Mouse (Mus musculus): Measurements from ENCODE around the gene Asb18. TPM values are rescaled to one million over a fixed set of nuclear protein-coding genes. Genes with fewer than 3 reads are reported as not detected.

Asb18 gene
- polyA plus RNA-seq (2014; fragmentation: Nextera tagmentation; extraction: Ambion mirVana), result 0.26 and 0.52 TPM in 2 replicates

GRCm38 (mm10) chr1:90014446-90014845, at the start of gene Asb18:
Gene Asb18, minus strand, starts transcription at chr1:90014666.
- Histone ChIP-seq H3K4me1 (ENCODE audit: control insufficient read depth, insufficient read depth, low read length) (no peaks in the 10 kb centered on the region), H3K4me3 (ENCODE audit: low read depth, low read length) (no peak within 1 kb of the TSS), H3K36me3 (ENCODE audit: control insufficient read depth, insufficient read depth, low read length) (no peaks in the 10 kb centered on the region), H3K27ac (ENCODE audit: low read depth, low read length) (peak within 1 kb of the TSS; percentile 50; the same call in 1 of the 2 replicates), H3K27me3 (ENCODE audit: control insufficient read depth, insufficient read depth, low read length) (no peaks in the 10 kb centered on the region), H3K9ac (ENCODE audit: low read depth, low read length) (no peak within 1 kb of the TSS), H3K9me3 (replicated peaks; ENCODE audit: control insufficient read depth, low read length) (no peaks in the 10 kb centered on the region), H3K4me2 (no peak within 1 kb of the TSS)
- no peak; the same call in 1 of the 2 replicates for ATAC-seq (replicated peaks; ENCODE audit: insufficient number of reproducible peaks, low FRiP score, low TSS enrichment)
- WGBS (ENCODE audit: insufficient replicate concordance), result 39% methylated on average over 5 of the region's 5 CpGs

GRCm38 (mm10) chr1:90060599-90060998, 46.1 kb upstream of the Asb18 start:
- Histone ChIP-seq H3K9ac (ENCODE audit: low read depth, low read length) (no peak overlapping the region), H3K4me1 (ENCODE audit: control insufficient read depth, insufficient read depth, low read length) (no peaks in the 10 kb centered on the region), H3K4me3 (ENCODE audit: low read depth, low read length) (no peak overlapping the region), H3K27ac (ENCODE audit: low read depth, low read length) (no peak overlapping the region), H3K9me3 (replicated peaks; ENCODE audit: control insufficient read depth, low read length) (no peaks in the 10 kb centered on the region), H3K4me2 (no peak overlapping the region), H3K27me3 (ENCODE audit: control insufficient read depth, insufficient read depth, low read length) (no peaks in the 10 kb centered on the region; the same call in 1 of the 2 replicates), H3K36me3 (ENCODE audit: control insufficient read depth, insufficient read depth, low read length) (no peaks in the 10 kb centered on the region)
- no peak for ATAC-seq (replicated peaks; ENCODE audit: insufficient number of reproducible peaks, low FRiP score, low TSS enrichment)
- 26% methylated on average over 7 of the region's 7 CpGs for WGBS (ENCODE audit: insufficient replicate concordance)

- Histone ChIP-seq H3K4me2 (no peak overlapping the region), H3K9ac (ENCODE audit: low read depth, low read length) (no peak overlapping the region), H3K27me3 (ENCODE audit: control insufficient read depth, insufficient read depth, low read length) (no peaks in the 10 kb centered on the region; the same call in 1 of the 2 replicates), H3K9me3 (replicated peaks; ENCODE audit: control insufficient read depth, low read length) (no peaks in the 10 kb centered on the region), H3K36me3 (ENCODE audit: control insufficient read depth, insufficient read depth, low read length) (no peaks in the 10 kb centered on the region), H3K27ac (ENCODE audit: low read depth, low read length) (no peak overlapping the region), H3K4me1 (ENCODE audit: control insufficient read depth, insufficient read depth, low read length) (no peaks in the 10 kb centered on the region), H3K4me3 (ENCODE audit: low read depth, low read length) (no peak overlapping the region)
- 50% methylated on average over 3 of the region's 3 CpGs for WGBS (ENCODE audit: insufficient replicate concordance)
- ATAC-seq (replicated peaks; ENCODE audit: insufficient number of reproducible peaks, low FRiP score, low TSS enrichment), result no peak
Observed at GRCm38 (mm10) chr1:90060054-90060453, 45.6 kb upstream of the Asb18 start.

- Histone ChIP-seq H3K9ac (ENCODE audit: low read depth, low read length) (no peak overlapping the region), H3K36me3 (ENCODE audit: control insufficient read depth, insufficient read depth, low read length) (no peaks in the 10 kb centered on the region), H3K27me3 (ENCODE audit: control insufficient read depth, insufficient read depth, low read length) (no peaks in the 10 kb centered on the region; the same call in 1 of the 2 replicates), H3K4me2 (no peak overlapping the region), H3K27ac (ENCODE audit: low read depth, low read length) (no peak overlapping the region), H3K9me3 (replicated peaks; ENCODE audit: control insufficient read depth, low read length) (no peaks in the 10 kb centered on the region), H3K4me3 (ENCODE audit: low read depth, low read length) (no peak overlapping the region), H3K4me1 (ENCODE audit: control insufficient read depth, insufficient read depth, low read length) (no peaks in the 10 kb centered on the region)
- WGBS (ENCODE audit: insufficient replicate concordance), result 78% methylated on average over 4 of the region's 4 CpGs
- ATAC-seq (replicated peaks; ENCODE audit: insufficient number of reproducible peaks, low FRiP score, low TSS enrichment), result no peak
Observed at GRCm38 (mm10) chr1:90054991-90055390, 40.5 kb upstream of the Asb18 start.

- Histone ChIP-seq H3K4me2 (no peak overlapping the region), H3K27ac (ENCODE audit: low read depth, low read length) (no peak overlapping the region), H3K27me3 (ENCODE audit: control insufficient read depth, insufficient read depth, low read length) (no peaks in the 10 kb centered on the region), H3K9me3 (replicated peaks; ENCODE audit: control insufficient read depth, low read length) (no peaks in the 10 kb centered on the region), H3K4me1 (ENCODE audit: control insufficient read depth, insufficient read depth, low read length) (no peaks in the 10 kb centered on the region), H3K9ac (ENCODE audit: low read depth, low read length) (no peak overlapping the region), H3K36me3 (ENCODE audit: control insufficient read depth, insufficient read depth, low read length) (no peaks in the 10 kb centered on the region), H3K4me3 (ENCODE audit: low read depth, low read length) (no peak overlapping the region)
- WGBS (ENCODE audit: insufficient replicate concordance), result 30% methylated on average over 5 of the region's 5 CpGs
- ATAC-seq (replicated peaks; ENCODE audit: insufficient number of reproducible peaks, low FRiP score, low TSS enrichment), result no peak
Observed at GRCm38 (mm10) chr1:90051347-90051746, 36.9 kb upstream of the Asb18 start.

- 48% methylated on average over 20 of the region's 20 CpGs for WGBS (ENCODE audit: insufficient replicate concordance)
- ATAC-seq (replicated peaks; ENCODE audit: insufficient number of reproducible peaks, low FRiP score, low TSS enrichment), result no peak
- H3K9me3 ChIP-seq (replicated peaks; ENCODE audit: control insufficient read depth, low read length), result no peaks in the 10 kb centered on the region
- H3K36me3 ChIP-seq (ENCODE audit: control insufficient read depth, insufficient read depth, low read length), result no peaks in the 10 kb centered on the region
- no peaks in the 10 kb centered on the region for H3K4me1 ChIP-seq (ENCODE audit: control insufficient read depth, insufficient read depth, low read length)
- H3K27ac ChIP-seq (ENCODE audit: low read depth, low read length), result no peak overlapping the region
- H3K9ac ChIP-seq (ENCODE audit: low read depth, low read length), result no peak overlapping the region
- H3K4me3 ChIP-seq (ENCODE audit: low read depth, low read length), result no peak overlapping the region
- H3K27me3 ChIP-seq (ENCODE audit: control insufficient read depth, insufficient read depth, low read length), result no peaks in the 10 kb centered on the region
- no peak overlapping the region for H3K4me2 ChIP-seq
Observed at GRCm38 (mm10) chr1:90050046-90050739, 35.7 kb upstream of the Asb18 start.

- 61% methylated on average over 2 of the region's 2 CpGs for WGBS (ENCODE audit: insufficient replicate concordance)
Observed at GRCm38 (mm10) chr1:90028305-90028704, 13.8 kb upstream of the Asb18 start.

GRCm38 (mm10) chr1:90026945-90027344, 12.5 kb upstream of the Asb18 start:
- H3K4me3 ChIP-seq (ENCODE audit: low read depth, low read length), result no peak overlapping the region
- 24% methylated on average over 3 of the region's 3 CpGs for WGBS (ENCODE audit: insufficient replicate concordance)

More at GRCm38 (mm10) chr1:90028305-90028704, 13.8 kb upstream of the Asb18 start:
- H3K4me1 ChIP-seq (ENCODE audit: control insufficient read depth, insufficient read depth, low read length), result no peaks in the 10 kb centered on the region
- no peak overlapping the region for H3K4me3 ChIP-seq (ENCODE audit: low read depth, low read length)
- no peak overlapping the region for H3K27ac ChIP-seq (ENCODE audit: low read depth, low read length)
- H3K27me3 ChIP-seq (ENCODE audit: control insufficient read depth, insufficient read depth, low read length), result 0 out of 2 replicates have a peak, but pooled peaks cover 5% of the 10 kb centered on the region
- H3K4me2 ChIP-seq, result no peak overlapping the region
- no peaks in the 10 kb centered on the region for H3K36me3 ChIP-seq (ENCODE audit: control insufficient read depth, insufficient read depth, low read length)
- no peak overlapping the region for H3K9ac ChIP-seq (ENCODE audit: low read depth, low read length)
- no peaks in the 10 kb centered on the region for H3K9me3 ChIP-seq (replicated peaks; ENCODE audit: control insufficient read depth, low read length)
- ATAC-seq (replicated peaks; ENCODE audit: insufficient number of reproducible peaks, low FRiP score, low TSS enrichment), result no peak

GRCm38 (mm10) chr1:90020336-90020735, 5.9 kb upstream of the Asb18 start:
- H3K9me3 ChIP-seq (replicated peaks; ENCODE audit: control insufficient read depth, low read length), result no peaks in the 10 kb centered on the region
- H3K4me3 ChIP-seq (ENCODE audit: low read depth, low read length), result no peak overlapping the region
- no peak for ATAC-seq (replicated peaks; ENCODE audit: insufficient number of reproducible peaks, low FRiP score, low TSS enrichment)
- WGBS (ENCODE audit: insufficient replicate concordance), result 75% methylated on average over 5 of the region's 5 CpGs
- no peaks in the 10 kb centered on the region for H3K4me1 ChIP-seq (ENCODE audit: control insufficient read depth, insufficient read depth, low read length)
- no peaks in the 10 kb centered on the region for H3K36me3 ChIP-seq (ENCODE audit: control insufficient read depth, insufficient read depth, low read length)
- no peak overlapping the region for H3K4me2 ChIP-seq
- H3K9ac ChIP-seq (ENCODE audit: low read depth, low read length), result no peak overlapping the region
- H3K27me3 ChIP-seq (ENCODE audit: control insufficient read depth, insufficient read depth, low read length), result no peaks in the 10 kb centered on the region
- H3K27ac ChIP-seq (ENCODE audit: low read depth, low read length), result no peak overlapping the region

More at GRCm38 (mm10) chr1:90026945-90027344, 12.5 kb upstream of the Asb18 start:
- no peaks in the 10 kb centered on the region for H3K36me3 ChIP-seq (ENCODE audit: control insufficient read depth, insufficient read depth, low read length)
- no peak overlapping the region for H3K4me2 ChIP-seq
- H3K4me1 ChIP-seq (ENCODE audit: control insufficient read depth, insufficient read depth, low read length), result no peaks in the 10 kb centered on the region
- 0 out of 2 replicates have a peak, but pooled peaks cover 5% of the 10 kb centered on the region for H3K27me3 ChIP-seq (ENCODE audit: control insufficient read depth, insufficient read depth, low read length)
- H3K27ac ChIP-seq (ENCODE audit: low read depth, low read length), result no peak overlapping the region
- no peaks in the 10 kb centered on the region for H3K9me3 ChIP-seq (replicated peaks; ENCODE audit: control insufficient read depth, low read length)
- no peak for ATAC-seq (replicated peaks; ENCODE audit: insufficient number of reproducible peaks, low FRiP score, low TSS enrichment)
- H3K9ac ChIP-seq (ENCODE audit: low read depth, low read length), result no peak overlapping the region

Data from heart, embryonic 11.5 days (tissue).